Mouse (Mus musculus) ES-E14 (cell line): Measurements from ENCODE around the gene Taok3. TPM values are rescaled to one million over a fixed set of nuclear protein-coding genes. Genes with fewer than 3 reads are reported as not detected.

Source experiments
- DNase-seq: peaks from one replicate; pipeline ENCODE4 v3.0.0-alpha.2; 2013; ENCODE audit warnings: low read depth, low spot score
- H3K27ac ChIP-seq: 2 replicates; pipeline ENCODE4 v1.5.1; 2012; ENCODE audit warnings: low read depth, mild to moderate bottlenecking, low read length, moderate library complexity, mixed read lengths; ENCODE audit not compliant: poor library complexity, insufficient read depth, severe bottlenecking
- H3K36me3 ChIP-seq: 2 replicates; pipeline ENCODE4 v1.6.1; 2012; ENCODE audit warnings: mild to moderate bottlenecking, low read length, moderate library complexity, mixed read lengths; ENCODE audit not compliant: control insufficient read depth, poor library complexity, insufficient read depth, severe bottlenecking
- H3K4me1 ChIP-seq, 2 experiments: fragments of 150-350 bp in 1 of 2; sonication (generic) in 1 of 2; 2 replicates each; pipeline ENCODE4 v1.6.1; 2012; ENCODE audit warnings: low read length in 2 of 2, mild to moderate bottlenecking in 1 of 2, mixed read lengths in 1 of 2; ENCODE audit not compliant: control insufficient read depth in 2 of 2, insufficient read depth in 2 of 2, poor library complexity in 1 of 2
- H3K4me3 ChIP-seq, 2 experiments: fragments of 150-350 bp in 1 of 2; sonication (generic) in 1 of 2; 2 replicates each; pipeline ENCODE4 v1.5.1; 2012; ENCODE audit warnings: low read length in 2 of 2, low read depth in 1 of 2, mild to moderate bottlenecking in 1 of 2, mixed read lengths in 1 of 2; ENCODE audit not compliant: insufficient read depth in 1 of 2, poor library complexity in 1 of 2, severe bottlenecking in 1 of 2
- H3K9ac ChIP-seq: 2 replicates; pipeline ENCODE4 v1.6.1; 2012; ENCODE audit warnings: low read depth, mild to moderate bottlenecking, low read length, mixed read lengths; ENCODE audit not compliant: poor library complexity, insufficient read depth, severe bottlenecking
- H3K9me3 ChIP-seq: fragments of 150-350 bp; sonication (generic); 2 replicates; pipeline ENCODE4 v1.6.1; 2012; ENCODE audit warnings: low read depth, mild to moderate bottlenecking, low read length; ENCODE audit not compliant: control insufficient read depth, insufficient read depth
- CHD2 ChIP-seq: IDR thresholded peaks from 2 replicates; pipeline ENCODE4 v1.6.1; 2014; ENCODE audit warnings: mild to moderate bottlenecking, low read depth, low read length, inconsistent platforms
- HCFC1 ChIP-seq: IDR thresholded peaks from 2 replicates; pipeline ENCODE4 v1.6.1; 2012; ENCODE audit warnings: low read length, inconsistent platforms, borderline replicate concordance; ENCODE audit not compliant: insufficient read depth
- MAFK ChIP-seq: IDR thresholded peaks from 2 replicates; pipeline ENCODE4 v1.6.1; 2014; ENCODE audit warnings: mild to moderate bottlenecking, low read depth, low read length, inconsistent platforms; ENCODE audit not compliant: insufficient read depth
- ZC3H11A ChIP-seq: IDR thresholded peaks from 2 replicates; pipeline ENCODE4 v1.6.1; 2012; ENCODE audit warnings: low read depth, mild to moderate bottlenecking, inconsistent platforms, low read length, borderline replicate concordance
- ZNF384 ChIP-seq: IDR thresholded peaks from 2 replicates; pipeline ENCODE4 v1.6.1; 2012; ENCODE audit warnings: low read depth, low read length, inconsistent platforms
- in situ Hi-C, 2 experiments: fragments of 600-800 bp; cut with MboI; formaldehyde crosslinking; loops; one replicate each; pipeline ENCODE4 v1.15.1; 2025; ENCODE audit warnings: low sequenced_read_pairs in 2 of 2, inconsistent platforms in 1 of 2; ENCODE audit not compliant: unreplicated experiment in 2 of 2
- total RNA-seq: library from RNA; depleted of rRNA; stranded (reverse); fragments of 300-350 nt; gene quantifications from 2 replicates; pipeline ENCODE4 v1.2.3, GENCODE M21; 2012

Taok3 gene
- total RNA-seq, 1 experiment: 6.9 TPM

GRCm38 (mm10) chr5:117111064-117111773, 8.7 kb upstream of the Taok3 start:
- Histone ChIP-seq H3K4me1 (peaks cover 5 to 10% of the 10 kb centered on the region in 2 experiments; a peak in 3 of 4 replicates), H3K9me3 (no peaks in the 10 kb centered on the region), H3K27ac (no peak overlapping the region), H3K4me3 (peak overlapping the region; percentile 22 to 31; a peak in 2 of 4 replicates), H3K9ac (peak overlapping the region; percentile 14; the same call in 1 of the 2 replicates), H3K36me3 (peaks cover 36% of the 10 kb centered on the region)
- DNase-seq: no peak
- in situ Hi-C loops: no loop called here
- no peak for TF ChIP-seq CHD2
- TF ChIP-seq ZNF384: no peak
- TF ChIP-seq MAFK: no peak
- TF ChIP-seq HCFC1: no peak
- TF ChIP-seq ZC3H11A: no peak

- 0 out of 2 replicates have a peak overlapping the region, but pooled peaks have one; percentile 7 for H3K9ac ChIP-seq
- DNase-seq: no peak
- H3K4me1 ChIP-seq: peaks cover 5 to 10% of the 10 kb centered on the region in 2 experiments; a peak in 3 of 4 replicates
- H3K36me3 ChIP-seq: peaks cover 32% of the 10 kb centered on the region
- no peak overlapping the region for H3K4me3 ChIP-seq
- in situ Hi-C loops: no loop called here
- no peak overlapping the region for H3K27ac ChIP-seq
- H3K9me3 ChIP-seq: no peaks in the 10 kb centered on the region
- TF ChIP-seq ZNF384 (no peak), HCFC1 (no peak), MAFK (no peak), ZC3H11A (no peak), CHD2 (no peak)
Observed at GRCm38 (mm10) chr5:117111774-117112112, 8.2 kb upstream of the Taok3 start.

- Histone ChIP-seq H3K4me3 (no peak overlapping the region), H3K9ac (no peak overlapping the region), H3K4me1 (peaks cover 5 to 10% of the 10 kb centered on the region in 2 experiments; a peak in 3 of 4 replicates), H3K27ac (no peak overlapping the region), H3K36me3 (peaks cover 23% of the 10 kb centered on the region), H3K9me3 (no peaks in the 10 kb centered on the region)
- in situ Hi-C loops: no loop called here
- TF ChIP-seq ZC3H11A (no peak), ZNF384 (no peak), HCFC1 (no peak)
- no peak for DNase-seq
Observed at GRCm38 (mm10) chr5:117113330-117113729, 6.6 kb upstream of the Taok3 start.

GRCm38 (mm10) chr5:117114581-117115192, 5.2 kb upstream of the Taok3 start:
- H3K27ac ChIP-seq: peak overlapping the region; percentile 25; the same call in 1 of the 2 replicates
- H3K9ac ChIP-seq: peak overlapping the region; percentile 89
- peaks cover 5 to 9% of the 10 kb centered on the region in 2 experiments; a peak in 3 of 4 replicates for H3K4me1 ChIP-seq
- H3K9me3 ChIP-seq: no peaks in the 10 kb centered on the region
- DNase-seq: no peak
- in situ Hi-C loops: no loop called here
- peaks cover 11% of the 10 kb centered on the region for H3K36me3 ChIP-seq
- H3K4me3 ChIP-seq: peak overlapping the region; percentile 81 to 91
- TF ChIP-seq MAFK (no peak), ZC3H11A (no peak), ZNF384 (no peak), HCFC1 (no peak)
